Mouse (Mus musculus) MEL (cell line): ENCODE data around the gene 4930535I16Rik. TPM values are rescaled to one million over a fixed set of nuclear protein-coding genes. Genes with fewer than 3 reads are reported as not detected.

Experiments used
- DNase-seq: peaks from one replicate; pipeline ENCODE4 v3.0.0; 2011; ENCODE audit warnings: low read depth, low spot score
- H3K27ac ChIP-seq: 2 replicates; pipeline ENCODE4 v1.5.1; 2012; ENCODE audit warnings: low read depth, mild to moderate bottlenecking, control low read depth, low read length, moderate library complexity; ENCODE audit not compliant: control insufficient read depth
- H3K27me3 ChIP-seq, 2 experiments: fragments of 150-350 bp in 1 of 2; sonication (generic) in 1 of 2; 2 replicates each; pipeline ENCODE4 v1.6.1; 2012; ENCODE audit warnings: low read length in 2 of 2, mild to moderate bottlenecking in 2 of 2, improper control_type of control experiment in 1 of 2, moderate library complexity in 1 of 2; ENCODE audit not compliant: insufficient read depth in 2 of 2, control insufficient read depth in 1 of 2
- H3K36me3 ChIP-seq, 2 experiments: 2 replicates each; pipeline ENCODE4 v1.6.1; 2012 to 2014; ENCODE audit warnings: low read length in 2 of 2, improper control_type of control experiment in 1 of 2, inconsistent platforms in 1 of 2, mild to moderate bottlenecking in 1 of 2; ENCODE audit not compliant: insufficient read depth in 2 of 2, control insufficient read depth in 1 of 2
- H3K4me1 ChIP-seq, 2 experiments: fragments of 150-350 bp in 1 of 2; sonication (generic) in 1 of 2; 2 replicates each; pipeline ENCODE4 v1.6.1; 2012; ENCODE audit warnings: low read length in 2 of 2, improper control_type of control experiment in 1 of 2, mild to moderate bottlenecking in 1 of 2; ENCODE audit not compliant: insufficient read depth in 2 of 2, control insufficient read depth in 1 of 2
- H3K4me3 ChIP-seq, 2 experiments: fragments of 150-350 bp in 1 of 2; sonication (generic) in 1 of 2; 2 replicates each; pipeline ENCODE4 v1.5.1; 2012; ENCODE audit warnings: low read depth in 2 of 2, low read length in 2 of 2, mild to moderate bottlenecking in 2 of 2, moderate library complexity in 2 of 2, control low read depth in 1 of 2, improper control_type of control experiment in 1 of 2; ENCODE audit not compliant: control insufficient read depth in 1 of 2, insufficient read depth in 1 of 2
- H3K79me2 ChIP-seq: 2 replicates; pipeline ENCODE4 v1.6.1; 2012; ENCODE audit warnings: mild to moderate bottlenecking, low read length, moderate library complexity; ENCODE audit not compliant: control insufficient read depth, poor library complexity, insufficient read depth
- H3K9ac ChIP-seq: 2 replicates; pipeline ENCODE4 v1.6.1; 2012; ENCODE audit warnings: low read depth, mild to moderate bottlenecking, control low read depth, low read length, moderate library complexity; ENCODE audit not compliant: control insufficient read depth, poor library complexity, severe bottlenecking
- H3K9me3 ChIP-seq: fragments of 150-350 bp; sonication (generic); replicated peaks from 2 replicates; pipeline ENCODE4 v1.6.1; 2012; ENCODE audit warnings: mild to moderate bottlenecking, low read length, improper control_type of control experiment, moderate library complexity; ENCODE audit not compliant: insufficient read depth
- CHD1 ChIP-seq: IDR thresholded peaks from 2 replicates; pipeline ENCODE4 v1.6.1; 2012; ENCODE audit warnings: low read depth, mild to moderate bottlenecking, inconsistent platforms, low read length, improper control_type of control experiment
- E2F4 ChIP-seq: IDR thresholded peaks from 2 replicates; pipeline ENCODE4 v1.6.1; 2011; ENCODE audit warnings: low read depth, low read length, improper control_type of control experiment, borderline replicate concordance
- EP300 ChIP-seq, 2 experiments: IDR thresholded peaks; 2 replicates each; pipeline ENCODE4 v1.6.1; 2011; ENCODE audit warnings: improper control_type of control experiment in 2 of 2, low read length in 2 of 2, low read depth in 1 of 2, mild to moderate bottlenecking in 1 of 2
- ETS1 ChIP-seq: IDR thresholded peaks from 2 replicates; pipeline ENCODE4 v1.6.1; 2012; ENCODE audit warnings: low read depth, mild to moderate bottlenecking, inconsistent platforms, low read length, improper control_type of control experiment, moderate library complexity
- GABPA ChIP-seq: IDR thresholded peaks from 2 replicates; pipeline ENCODE4 v1.6.1; 2012; ENCODE audit warnings: low read depth, mild to moderate bottlenecking, inconsistent platforms, low read length, improper control_type of control experiment, moderate library complexity
- KAT2A ChIP-seq: conservative IDR thresholded peaks from 2 replicates; pipeline ENCODE4 v1.6.1; 2012; ENCODE audit warnings: low read depth, low read length, improper control_type of control experiment, inconsistent platforms
- MAFK ChIP-seq: IDR thresholded peaks from 2 replicates; pipeline ENCODE4 v1.6.1; 2011; ENCODE audit warnings: low read depth, mild to moderate bottlenecking, low read length, improper control_type of control experiment, borderline replicate concordance
- MAX ChIP-seq: IDR thresholded peaks from 2 replicates; pipeline ENCODE4 v1.6.1; 2011; ENCODE audit warnings: low read length, improper control_type of control experiment
- MXI1 ChIP-seq: IDR thresholded peaks from 2 replicates; pipeline ENCODE4 v1.6.1; 2011; ENCODE audit warnings: mild to moderate bottlenecking, low read depth, low read length, improper control_type of control experiment
- MYB ChIP-seq: IDR thresholded peaks from 2 replicates; pipeline ENCODE4 v1.6.1; 2011; ENCODE audit warnings: mild to moderate bottlenecking, low read depth, low read length, improper control_type of control experiment
- MYC ChIP-seq: IDR thresholded peaks from 2 replicates; pipeline ENCODE4 v1.6.1; 2011; ENCODE audit warnings: low read depth, mild to moderate bottlenecking, low read length, improper control_type of control experiment, moderate library complexity
- POLR2A ChIP-seq, 2 experiments: IDR thresholded peaks; 2 replicates each; pipeline ENCODE4 v1.6.1; 2011 to 2012; ENCODE audit warnings: low read length in 2 of 2, mild to moderate bottlenecking in 2 of 2, control low read depth in 1 of 2, improper control_type of control experiment in 1 of 2, low read depth in 1 of 2, moderate library complexity in 1 of 2; ENCODE audit not compliant: control insufficient read depth in 1 of 2, insufficient read depth in 1 of 2, poor library complexity in 1 of 2
- POLR2AphosphoS2 ChIP-seq: IDR thresholded peaks from 2 replicates; pipeline ENCODE4 v1.6.1; 2011; ENCODE audit warnings: low read length, improper control_type of control experiment
- POLR2AphosphoS5 ChIP-seq: IDR thresholded peaks from 2 replicates; pipeline ENCODE4 v1.6.1; 2012; ENCODE audit warnings: low read depth, borderline replicate concordance, mild to moderate bottlenecking, inconsistent platforms, low read length, moderate library complexity, mixed read lengths
- RCOR1 ChIP-seq: IDR thresholded peaks from 2 replicates; pipeline ENCODE4 v1.6.1; 2012; ENCODE audit warnings: low read depth, mild to moderate bottlenecking, inconsistent platforms, low read length, improper control_type of control experiment
- SIN3A ChIP-seq: IDR thresholded peaks from 2 replicates; pipeline ENCODE4 v1.6.1; 2012; ENCODE audit warnings: low read length, improper control_type of control experiment, inconsistent platforms
- TAL1 ChIP-seq: IDR thresholded peaks from 2 replicates; pipeline ENCODE4 v1.6.1; 2012; ENCODE audit warnings: mild to moderate bottlenecking, inconsistent platforms, low read length, moderate library complexity, mixed read lengths
- TCF12 ChIP-seq: IDR thresholded peaks from 2 replicates; pipeline ENCODE4 v1.6.1; 2014; ENCODE audit warnings: low read depth, mild to moderate bottlenecking, inconsistent platforms, low read length, improper control_type of control experiment, moderate library complexity
- USF1 ChIP-seq: IDR thresholded peaks from 2 replicates; pipeline ENCODE4 v1.6.1; 2014; ENCODE audit warnings: low read depth, mild to moderate bottlenecking, inconsistent platforms, low read length, improper control_type of control experiment, moderate library complexity
- USF2 ChIP-seq, 2 experiments: IDR thresholded peaks; 2 replicates each; pipeline ENCODE4 v1.6.1; 2011 to 2012; ENCODE audit warnings: improper control_type of control experiment in 2 of 2, low read length in 2 of 2, borderline replicate concordance in 1 of 2, inconsistent platforms in 1 of 2, low read depth in 1 of 2, mild to moderate bottlenecking in 1 of 2; ENCODE audit not compliant: insufficient read depth in 1 of 2
- ZC3H11A ChIP-seq: IDR thresholded peaks from 2 replicates; pipeline ENCODE4 v1.6.1; 2012; ENCODE audit warnings: low read depth, mild to moderate bottlenecking, inconsistent platforms, low read length, improper control_type of control experiment
- ZKSCAN1 ChIP-seq: IDR thresholded peaks from 2 replicates; pipeline ENCODE4 v1.6.1; 2012; ENCODE audit warnings: low read depth, mild to moderate bottlenecking, inconsistent platforms, low read length, improper control_type of control experiment, moderate library complexity
- ZMIZ1 ChIP-seq: IDR thresholded peaks from 2 replicates; pipeline ENCODE4 v1.6.1; 2012; ENCODE audit warnings: low read depth, mild to moderate bottlenecking, inconsistent platforms, low read length, improper control_type of control experiment, moderate library complexity
- ZNF384 ChIP-seq: IDR thresholded peaks from 2 replicates; pipeline ENCODE4 v1.6.1; 2012; ENCODE audit warnings: low read depth, mild to moderate bottlenecking, inconsistent platforms, low read length, improper control_type of control experiment
- polyA plus RNA-seq, 2 experiments: library from polyadenylated mRNA; stranded (reverse) in 1 of 2; unstranded in 1 of 2; fragments of >175 nt in 1 of 2; fragments of >200 nt in 1 of 2; gene quantifications; 2 replicates each; pipeline versions ENCODE4 v1.2.1 to v1.2.4; 2012; ENCODE audit warnings: low replicate concordance in 2 of 2, low read depth in 1 of 2; ENCODE audit not compliant: insufficient read length in 2 of 2, insufficient read depth in 1 of 2, missing spikeins in 1 of 2
- total RNA-seq: library from RNA; depleted of rRNA; stranded (reverse); fragments of 300-350 nt; gene quantifications from 2 replicates; pipeline ENCODE4 v1.2.3, GENCODE M21; 2012; rRNA removed

The 4930535I16Rik gene
- total RNA-seq (1.3 and 2.1 TPM in 2 replicates), polyA plus RNA-seq (not detected)

- H3K27ac ChIP-seq: peak within 1 kb of the TSS; percentile 55
- TF ChIP-seq USF2 (IDR thresholded peaks at IDR 0.05; ENCODE audit: borderline replicate concordance in 1 of 2, insufficient read depth in 1 of 2, low read depth in 1 of 2, low read length in 2 of 2) (no peak), ZMIZ1 (peak; percentile 12; the same call in 1 of the 2 replicates), E2F4 (no peak)
- TF ChIP-seq, all 39 proteins: peak for 1
- H3K4me3 ChIP-seq: peak within 1 kb of the TSS; percentile 86 to 96
- peak; percentile 60 for DNase-seq
- H3K9me3 ChIP-seq: no peaks in the 10 kb centered on the region
- H3K27me3 ChIP-seq: no peaks in the 10 kb centered on the region
- peaks cover 44% of the 10 kb centered on the region for H3K79me2 ChIP-seq
- peaks cover 7 to 25% of the 10 kb centered on the region in 2 experiments for H3K36me3 ChIP-seq
- peak within 1 kb of the TSS; percentile 98 for H3K9ac ChIP-seq
- H3K4me1 ChIP-seq: peaks cover 0 to 15% of the 10 kb centered on the region in 2 experiments; a peak in 2 of 4 replicates
These were observed at the start of gene 4930535I16Rik for GRCm38 (mm10) chr4:123917548-123918140. TSS of gene 4930535I16Rik (minus strand) at chr4:123918022.

- H3K4me3 ChIP-seq: no peak overlapping the region
- no peak for TF ChIP-seq ZNF384
- no peak for TF ChIP-seq POLR2A (IDR thresholded peaks at IDR 0.05; ENCODE audit: control insufficient read depth in 1 of 2, insufficient read depth in 1 of 2, low read depth in 1 of 2, low read length in 2 of 2, poor library complexity in 1 of 2)
- no peak for TF ChIP-seq ZC3H11A
- TF ChIP-seq MAFK: no peak
- no peak for TF ChIP-seq RCOR1
- TF ChIP-seq ZMIZ1: no peak
- TF ChIP-seq SIN3A: no peak
- no peak for DNase-seq
- H3K9me3 ChIP-seq: no peaks in the 10 kb centered on the region
- H3K36me3 ChIP-seq: peaks cover 0 to 3% of the 10 kb centered on the region in 2 experiments; a peak in 1 of 4 replicates
- no peaks in the 10 kb centered on the region for H3K79me2 ChIP-seq
- H3K27ac ChIP-seq: no peak overlapping the region
- H3K4me1 ChIP-seq: peaks cover 0 to 4% of the 10 kb centered on the region in 2 experiments; a peak in 1 of 4 replicates
- H3K27me3 ChIP-seq: peaks cover 3% of the 10 kb centered on the region in 2 experiments; a peak in 2 of 4 replicates
- no peak overlapping the region for H3K9ac ChIP-seq
These were observed 44.9 kb upstream of the 4930535I16Rik start for GRCm38 (mm10) chr4:123962721-123963120.

- H3K36me3 ChIP-seq: peaks cover 0 to 3% of the 10 kb centered on the region in 2 experiments; a peak in 1 of 4 replicates
- H3K79me2 ChIP-seq: no peaks in the 10 kb centered on the region
- H3K9me3 ChIP-seq: no peaks in the 10 kb centered on the region
- peak overlapping the region in 1 of 2 experiments; percentile 31; a peak in 1 of 4 replicates for H3K4me3 ChIP-seq
- H3K27ac ChIP-seq: no peak overlapping the region
- H3K9ac ChIP-seq: no peak overlapping the region
- peaks cover 3% of the 10 kb centered on the region in 2 experiments; a peak in 2 of 4 replicates for H3K27me3 ChIP-seq
- DNase-seq: peak; percentile 22
- H3K4me1 ChIP-seq: peaks cover 0 to 4% of the 10 kb centered on the region in 2 experiments; a peak in 1 of 4 replicates
- TF ChIP-seq ZKSCAN1: no peak
- no peak for TF ChIP-seq POLR2AphosphoS2
- no peak for TF ChIP-seq CHD1
- no peak for TF ChIP-seq ETS1
- TF ChIP-seq POLR2AphosphoS5: no peak
- no peak for TF ChIP-seq GABPA
- no peak for TF ChIP-seq EP300 (IDR thresholded peaks at IDR 0.05; ENCODE audit: low read depth in 1 of 2, low read length in 2 of 2)
- no peak for TF ChIP-seq USF1
- no peak for TF ChIP-seq TAL1
- TF ChIP-seq KAT2A: no peak
- TF ChIP-seq MYB: no peak
- TF ChIP-seq MYC: no peak
- TF ChIP-seq ZNF384: no peak
- no peak for TF ChIP-seq SIN3A
- no peak for TF ChIP-seq TCF12
- TF ChIP-seq E2F4: no peak
- no peak for TF ChIP-seq MXI1
- TF ChIP-seq MAX: no peak
- no peak for TF ChIP-seq MAFK
These were observed 43.1 kb upstream of the 4930535I16Rik start for GRCm38 (mm10) chr4:123960955-123961354.
